ENCODE assay signal across 30 mouse cellular contexts in the genomic region with DNA sequence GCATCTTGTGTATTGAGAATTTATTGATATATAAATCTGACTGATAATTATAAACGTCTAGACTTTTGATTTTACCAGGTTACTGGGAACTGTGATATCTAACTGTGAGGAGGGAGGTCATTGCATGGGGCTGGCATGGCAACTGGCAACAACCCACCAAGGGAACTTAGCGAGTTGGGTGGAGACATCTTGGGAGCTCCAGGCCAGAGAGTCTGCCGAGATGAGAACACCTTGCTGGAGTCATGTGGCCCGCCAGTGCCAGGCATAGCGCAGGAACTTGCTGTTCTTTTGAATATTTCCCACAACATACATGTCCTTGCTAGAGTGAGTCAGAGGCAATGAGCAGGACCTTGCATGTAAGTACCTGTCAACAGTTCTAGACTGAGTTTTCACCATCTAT.
"Had no signal": no experiment of that assay in that cellular context is flagged by ENCODE, and none has a peak within 500 bp of the region (broad histone marks: within the 10 kb centered on the region; RNA-seq: fewer than 3 reads in every experiment).

No protein-coding gene starts in this region.

- H3K4me1 ChIP-seq: heart, embryonic 12.5 days; heart, embryonic 13.5 days; heart, embryonic 15.5 days; hindbrain, embryonic 10.5 days; hindbrain, embryonic 12.5 days; hindbrain, embryonic 15.5 days; intestine, embryonic 15.5 days had no signal

- H3K27me3 ChIP-seq: heart, embryonic 13.5 days; heart, embryonic 15.5 days; hindbrain, embryonic 12.5 days; hindbrain, embryonic 13.5 days; hindbrain, embryonic 15.5 days; intestine, embryonic 15.5 days; kidney, embryonic 15.5 days had no signal

- H3K9me3 ChIP-seq: heart, embryonic 12.5 days; heart, embryonic 13.5 days; heart, embryonic 15.5 days; hindbrain, embryonic 10.5 days; hindbrain, embryonic 12.5 days; hindbrain, embryonic 13.5 days; hindbrain, embryonic 15.5 days; intestine, embryonic 15.5 days; kidney, embryonic 15.5 days had no signal

- H3K27ac ChIP-seq: heart, embryonic 13.5 days; heart, embryonic 15.5 days; hindbrain, embryonic 10.5 days; hindbrain, embryonic 12.5 days; hindbrain, embryonic 13.5 days; hindbrain, embryonic 14.5 days; hindbrain, embryonic 15.5 days; hindbrain, postnatal 0 days; intestine, embryonic 15.5 days; kidney, embryonic 15.5 days; kidney, postnatal 0 days; layer of hippocampus, adult 2 months; left cerebral cortex, adult 2 months had no signal

- H3K36me3 ChIP-seq: heart, embryonic 12.5 days; heart, embryonic 13.5 days; heart, embryonic 15.5 days; hindbrain, embryonic 10.5 days; hindbrain, embryonic 12.5 days; hindbrain, embryonic 13.5 days; hindbrain, embryonic 15.5 days; intestine, embryonic 15.5 days; kidney, embryonic 15.5 days had no signal

- H3K4me3 ChIP-seq: heart, embryonic 12.5 days; heart, embryonic 13.5 days; heart, embryonic 15.5 days; hindbrain, embryonic 10.5 days; hindbrain, embryonic 12.5 days; hindbrain, embryonic 13.5 days; hindbrain, embryonic 15.5 days; intestine, embryonic 15.5 days; kidney, embryonic 15.5 days; layer of hippocampus, adult 2 months; left cerebral cortex, adult 2 months had no signal

- DNase-seq: heart, postnatal 10 days; heart, postnatal 14 days; heart, postnatal 36 days; heart, postnatal 4 days; kidney, adult 11 months; kidney, adult 18-20 months; kidney, adult 2 months; kidney, adult 8-10 months; kidney, adult 9 months; kidney, postnatal 10 days; kidney, postnatal 14 days; kidney, postnatal 25 days; kidney, postnatal 36 days; kidney, postnatal 4 days; layer of hippocampus, adult 9-11 months; layer of hippocampus, postnatal 36 days had no signal
